Mouse (Mus musculus) hindbrain, postnatal 0 days (tissue): Measurements from ENCODE around the gene Akt3. TPM values are rescaled to one million over a fixed set of nuclear protein-coding genes. Genes with fewer than 3 reads are reported as not detected.

Source experiments
- ATAC-seq: fragments of 200-750 bp; cut with Nextera tagmentation; 2 replicates; pipeline ENCODE4 v1.8.0; 2017; ENCODE audit warnings: mild to moderate bottlenecking, moderate TSS enrichment, moderate library complexity
- DNase-seq: peaks from one replicate; pipeline ENCODE4 v3.0.0-alpha.2; 2015; ENCODE audit warnings: low spot score
- H3K27ac ChIP-seq: fragments of 300-500 bp; sonication (generic); 2 replicates; pipeline ENCODE4 v1.5.1; 2014; ENCODE audit warnings: mild to moderate bottlenecking
- H3K27me3 ChIP-seq: fragments of 300-500 bp; sonication (generic); 2 replicates; pipeline ENCODE4 v1.6.1; 2014; ENCODE audit warnings: low read length, mixed read lengths; ENCODE audit not compliant: insufficient read depth
- H3K36me3 ChIP-seq: fragments of 300-500 bp; sonication (generic); 2 replicates; pipeline ENCODE4 v1.6.1; 2014; ENCODE audit warnings: low read length, mixed read lengths; ENCODE audit not compliant: insufficient read depth
- H3K4me1 ChIP-seq: fragments of 300-500 bp; sonication (generic); 2 replicates; pipeline ENCODE4 v1.6.1; 2014; ENCODE audit warnings: antibody characterized with exemption, low read length, mixed read lengths; ENCODE audit not compliant: insufficient read depth
- H3K4me2 ChIP-seq: fragments of 300-500 bp; sonication (generic); 2 replicates; pipeline ENCODE4 v1.6.1; 2014; ENCODE audit warnings: low read depth, mild to moderate bottlenecking, low read length, moderate library complexity, mixed read lengths
- H3K4me3 ChIP-seq: fragments of 300-500 bp; sonication (generic); 2 replicates; pipeline ENCODE4 v1.5.1; 2014; ENCODE audit warnings: low read length
- H3K9ac ChIP-seq: fragments of 300-500 bp; sonication (generic); replicated peaks from 2 replicates; pipeline ENCODE4 v1.6.1; 2014; ENCODE audit warnings: mild to moderate bottlenecking, low read length, moderate library complexity, mixed read lengths
- H3K9me3 ChIP-seq: fragments of 300-500 bp; sonication (generic); 2 replicates; pipeline ENCODE4 v1.6.1; 2016; ENCODE audit warnings: low read length, mixed read lengths
- CTCF ChIP-seq: IDR thresholded peaks from 2 replicates; pipeline ENCODE4 v1.5.1; 2016; ENCODE audit warnings: antibody characterized with exemption, control low read depth, low read depth
- WGBS: fragments of 180-500 bp; shearing (Covaris S2); extraction: QIAGEN DNeasy Blood & Tissue Kit; methylation state at CpG from one replicate; pipeline ENCODE4 v1.1.7; 2014; 5-methylcytosine and 5-hydroxymethylcytosine counted together
- polyA plus RNA-seq: library from polyadenylated mRNA; unstranded; fragments of >200 nt; fragmentation: Nextera tagmentation; extraction: Ambion mirVana; gene quantifications from 2 replicates; pipeline ENCODE4 v1.2.1, GENCODE M21; 2015
- total RNA-seq: library from RNA; depleted of rRNA; stranded (reverse); fragments of >200 nt; gene quantifications from 2 replicates; pipeline ENCODE4 v1.2.3, GENCODE M21; 2014

Akt3 gene
- total and polyA plus RNA-seq, 2 experiments from 2014 or later, result 13.5 to 64.8 TPM

- Histone ChIP-seq H3K4me1 (no peaks in the 10 kb centered on the region), H3K9me3 (no peaks in the 10 kb centered on the region), H3K27ac (no peak overlapping the region), H3K36me3 (0 out of 2 replicates have a peak, but pooled peaks cover 4% of the 10 kb centered on the region), H3K4me2 (no peak overlapping the region), H3K4me3 (no peak overlapping the region), H3K27me3 (no peaks in the 10 kb centered on the region), H3K9ac (no peak overlapping the region)
- ATAC-seq, result no peak
- DNase-seq, result no peak
- no peak for TF ChIP-seq CTCF
- 62% methylated on average over 3 of the region's 3 CpGs for WGBS
Observed at GRCm38 (mm10) chr1:177030669-177031068, 227.3 kb downstream of the Akt3 start.

- WGBS, result 87% methylated on average over 2 of the region's 2 CpGs
- no peak overlapping the region for H3K4me3 ChIP-seq
- no peaks in the 10 kb centered on the region for H3K4me1 ChIP-seq
- H3K27ac ChIP-seq, result no peak overlapping the region
- no peaks in the 10 kb centered on the region for H3K27me3 ChIP-seq
- no peak for DNase-seq
- no peak for TF ChIP-seq CTCF
- H3K9me3 ChIP-seq, result no peaks in the 10 kb centered on the region
- H3K36me3 ChIP-seq, result 0 out of 2 replicates have a peak, but pooled peaks cover 11% of the 10 kb centered on the region
- H3K9ac ChIP-seq, result no peak overlapping the region
- no peak overlapping the region for H3K4me2 ChIP-seq
- no peak for ATAC-seq
Observed at GRCm38 (mm10) chr1:177029032-177029431, 229.0 kb downstream of the Akt3 start.

- no peak overlapping the region for H3K27ac ChIP-seq
- H3K36me3 ChIP-seq, result peaks cover 17% of the 10 kb centered on the region; the same call in 1 of the 2 replicates
Observed at GRCm38 (mm10) chr1:177027706-177028105, 230.3 kb downstream of the Akt3 start.

GRCm38 (mm10) chr1:177022751-177023150 is 235.3 kb downstream of the Akt3 start:
- no peak overlapping the region for H3K4me3 ChIP-seq
- ATAC-seq (no peak), DNase-seq (no peak)
- H3K9me3 ChIP-seq, result no peaks in the 10 kb centered on the region
- no peak overlapping the region for H3K27ac ChIP-seq
- peaks cover 23% of the 10 kb centered on the region for H3K36me3 ChIP-seq
- no peaks in the 10 kb centered on the region for H3K27me3 ChIP-seq
- H3K9ac ChIP-seq, result no peak overlapping the region
- H3K4me1 ChIP-seq, result no peaks in the 10 kb centered on the region
- WGBS, result 62% methylated on average over 3 of the region's 3 CpGs
- TF ChIP-seq CTCF, result peak; percentile 15; the same call in 1 of the 2 replicates
- H3K4me2 ChIP-seq, result no peak overlapping the region

More at GRCm38 (mm10) chr1:177027706-177028105, 230.3 kb downstream of the Akt3 start:
- Histone ChIP-seq H3K27me3 (no peaks in the 10 kb centered on the region), H3K4me3 (no peak overlapping the region), H3K4me2 (no peak overlapping the region), H3K4me1 (no peaks in the 10 kb centered on the region), H3K9ac (no peak overlapping the region), H3K9me3 (no peaks in the 10 kb centered on the region)
- DNase-seq (no peak), ATAC-seq (no peak)
- TF ChIP-seq CTCF, result no peak
- WGBS, result 83% methylated on average over 3 of the region's 3 CpGs

GRCm38 (mm10) chr1:177019668-177020067 is 238.3 kb downstream of the Akt3 start:
- Histone ChIP-seq H3K27me3 (no peaks in the 10 kb centered on the region), H3K4me3 (no peak overlapping the region), H3K4me2 (no peak overlapping the region), H3K27ac (no peak overlapping the region), H3K4me1 (peaks cover 9% of the 10 kb centered on the region; the same call in 1 of the 2 replicates), H3K9ac (no peak overlapping the region), H3K36me3 (peaks cover 20% of the 10 kb centered on the region), H3K9me3 (no peaks in the 10 kb centered on the region)
- 95% methylated on average over 5 of the region's 5 CpGs for WGBS
- ATAC-seq, result no peak
- TF ChIP-seq CTCF, result no peak
- DNase-seq, result no peak

GRCm38 (mm10) chr1:177018750-177019149 is 239.3 kb downstream of the Akt3 start:
- Histone ChIP-seq H3K27me3 (no peaks in the 10 kb centered on the region), H3K4me2 (no peak overlapping the region), H3K4me3 (no peak overlapping the region), H3K36me3 (peaks cover 17% of the 10 kb centered on the region), H3K4me1 (peaks cover 12% of the 10 kb centered on the region; the same call in 1 of the 2 replicates), H3K9me3 (no peaks in the 10 kb centered on the region), H3K27ac (no peak overlapping the region), H3K9ac (no peak overlapping the region)
- DNase-seq, result no peak
- TF ChIP-seq CTCF, result no peak
- no peak for ATAC-seq
- WGBS, result 65% methylated on average over 1 of the region's 1 CpGs

DNA sequence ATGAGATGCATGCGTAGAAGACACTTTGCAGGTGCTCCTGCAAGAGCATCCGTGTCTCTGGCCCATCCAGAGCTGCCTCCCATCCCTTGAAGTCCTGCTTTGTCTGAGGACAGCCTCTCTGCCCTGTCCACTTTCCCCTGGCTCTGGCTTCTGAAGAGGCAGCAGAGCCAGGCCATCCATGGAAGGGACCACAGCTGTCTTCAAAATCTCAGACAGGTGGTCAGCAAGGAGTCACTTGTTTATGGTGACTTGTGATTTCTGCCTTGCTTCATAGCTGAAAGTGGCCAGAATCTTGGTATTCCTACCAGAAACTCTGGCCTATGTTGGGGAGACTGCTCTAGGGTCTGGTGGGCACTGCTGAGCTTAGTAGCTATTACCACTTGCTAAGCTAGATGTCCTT is 241.3 kb downstream of the Akt3 start:
- ATAC-seq (no peak), DNase-seq (no peak)
- H3K9ac ChIP-seq, result no peak overlapping the region
- H3K36me3 ChIP-seq, result peaks cover 6% of the 10 kb centered on the region; the same call in 1 of the 2 replicates
- no peak overlapping the region for H3K4me3 ChIP-seq
- TF ChIP-seq CTCF, result no peak
- peaks cover 12% of the 10 kb centered on the region; the same call in 1 of the 2 replicates for H3K4me1 ChIP-seq
- WGBS, result 82% methylated on average over 2 of the region's 2 CpGs
- no peak overlapping the region for H3K27ac ChIP-seq
- H3K9me3 ChIP-seq, result no peaks in the 10 kb centered on the region
- H3K27me3 ChIP-seq, result no peaks in the 10 kb centered on the region
- H3K4me2 ChIP-seq, result no peak overlapping the region
